Mouse (Mus musculus) thymus, adult 2 months (tissue): ENCODE results near the gene Nat9.

Source experiments
- CTCF ChIP-seq: fragments of 200-500 bp; IDR thresholded peaks from 2 replicates; pipeline ENCODE4 v1.5.1; 2012; ENCODE audit warnings: mild to moderate bottlenecking, control low read depth, low read length, moderate library complexity, borderline replicate concordance; ENCODE audit not compliant: control insufficient read depth, poor library complexity, insufficient read depth; ENCODE audit errors: extremely low read depth
- POLR2A ChIP-seq: fragments of 200-500 bp; IDR thresholded peaks from 2 replicates; pipeline ENCODE4 v1.6.1; 2012; ENCODE audit warnings: mild to moderate bottlenecking, low read length, control low read depth, moderate library complexity; ENCODE audit not compliant: control insufficient read depth, poor library complexity, insufficient read depth; ENCODE audit errors: extremely low read depth

DNA sequence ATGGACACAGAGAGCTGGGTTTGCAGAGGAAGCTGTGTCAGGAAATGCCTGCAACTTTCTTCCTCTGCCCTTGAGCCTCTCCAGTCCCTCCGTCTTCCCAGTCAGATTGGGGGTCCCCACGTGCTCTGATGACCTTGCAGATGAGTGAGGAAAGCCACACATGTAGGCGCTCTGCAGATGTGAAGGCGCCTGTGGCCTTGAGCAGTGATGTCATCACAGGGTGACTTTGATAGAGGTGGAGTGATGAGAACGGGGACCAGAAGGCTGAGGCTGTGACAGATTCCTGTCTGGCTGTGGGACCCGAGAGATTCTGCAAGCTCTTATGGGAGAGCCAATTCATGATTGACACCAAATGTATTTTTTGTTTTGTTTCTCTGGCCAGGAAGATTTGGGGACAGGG, 36.2 kb upstream of the Nat9 start:
- TF ChIP-seq POLR2A (no peak), CTCF (no peak)
